Mouse (Mus musculus): ENCODE results near the gene Rhoa. TPM values are rescaled to one million over a fixed set of nuclear protein-coding genes. Genes with fewer than 3 reads are reported as not detected.

Gene Rhoa
- total RNA-seq, 2 experiments from 2014 or later, result 357 to 360 TPM

- DNase-seq (ENCODE audit: low spot score in 2 of 2), result peak in 1 of 2 experiments; percentile 17
These were observed 33.9 kb downstream of the Rhoa start for GRCm38 (mm10) chr9:108339886-108340257.

- DNase-seq (ENCODE audit: low spot score in 2 of 2), result no peak
These were observed 34.6 kb downstream of the Rhoa start for GRCm38 (mm10) chr9:108340258-108341138.

GRCm38 (mm10) chr9:108341139-108341475 lies 35.2 kb downstream of the Rhoa start:
- no peak for DNase-seq (ENCODE audit: low spot score in 2 of 2)

- DNase-seq (ENCODE audit: low spot score in 2 of 2), result no peak
These were observed 35.9 kb downstream of the Rhoa start for GRCm38 (mm10) chr9:108341801-108342200.

- DNase-seq (ENCODE audit: low spot score in 2 of 2), result no peak
These were observed 36.4 kb downstream of the Rhoa start for GRCm38 (mm10) chr9:108342301-108342831.

GRCm38 (mm10) chr9:108343331-108343730 lies 37.4 kb downstream of the Rhoa start:
- no peak for DNase-seq (ENCODE audit: low spot score in 2 of 2)

GRCm38 (mm10) chr9:108343835-108344234 lies 37.9 kb downstream of the Rhoa start:
- DNase-seq (ENCODE audit: low spot score in 2 of 2), result no peak

- no peak for DNase-seq (ENCODE audit: low spot score in 2 of 2)
These were observed 38.5 kb downstream of the Rhoa start for GRCm38 (mm10) chr9:108344471-108344870.

- DNase-seq (ENCODE audit: low spot score in 2 of 2), result no peak
These were observed 41.1 kb downstream of the Rhoa start for GRCm38 (mm10) chr9:108347024-108347423.

GRCm38 (mm10) chr9:108347540-108348289 lies 41.8 kb downstream of the Rhoa start, which contains the start of gene Usp4:
TSS of gene Usp4 (plus strand) at chr9:108347853.
- DNase-seq (ENCODE audit: low spot score in 2 of 2), result peak; percentile 71 to 77

- no peak for DNase-seq (ENCODE audit: low spot score in 2 of 2)
These were observed 42.4 kb downstream of the Rhoa start for GRCm38 (mm10) chr9:108348290-108348680.

GRCm38 (mm10) chr9:108349727-108350126 lies 43.8 kb downstream of the Rhoa start:
- DNase-seq (ENCODE audit: low spot score in 2 of 2), result no peak

- no peak for DNase-seq (ENCODE audit: low spot score in 2 of 2)
These were observed 72.3 kb downstream of the Rhoa start for GRCm38 (mm10) chr9:108378234-108378633.

- no peak for DNase-seq (ENCODE audit: low spot score in 2 of 2)
These were observed 72.8 kb downstream of the Rhoa start for GRCm38 (mm10) chr9:108378736-108379135.

GRCm38 (mm10) chr9:108379294-108379693 lies 73.4 kb downstream of the Rhoa start:
- DNase-seq (ENCODE audit: low spot score in 2 of 2), result no peak

- no peak for DNase-seq (ENCODE audit: low spot score in 2 of 2)
These were observed 75.5 kb downstream of the Rhoa start for GRCm38 (mm10) chr9:108381382-108381781.

GRCm38 (mm10) chr9:108385006-108385405 lies 79.1 kb downstream of the Rhoa start:
- no peak for DNase-seq (ENCODE audit: low spot score in 2 of 2)

GRCm38 (mm10) chr9:108386816-108387215 lies 80.9 kb downstream of the Rhoa start:
- no peak for DNase-seq (ENCODE audit: low spot score in 2 of 2)

Measured in adrenal gland, postnatal 4 days (tissue).